In genomic region chr17:47485791-47486190, GRCm38 (mm10) we compare ENCODE assay signal across 10 mouse cellular contexts.
DNase-seq lines count a peak whose midpoint lies in the region; ATAC-seq lines count a peak whose summit lies in the region.
"Had no signal": no experiment of that assay in that cellular context is flagged by ENCODE, and none has a peak within 500 bp of the region (broad histone marks: within the 10 kb centered on the region; RNA-seq: fewer than 3 reads in every experiment).

No protein-coding gene starts in this region.

- DNase-seq in cerebellum, postnatal 14 days = peak; percentile 23 to 37
- peak; percentile 46 for DNase-seq in kidney, postnatal 10 days
- no peak for DNase-seq in kidney, postnatal 36 days
- peak; percentile 23 to 62 for DNase-seq in spleen, postnatal 10 days (ENCODE audit: low spot score in 2 of 2)
- no peak for DNase-seq in spleen, postnatal 14 days (ENCODE audit: low spot score in 2 of 2)
- no peak for DNase-seq in testis, postnatal 10 days (ENCODE audit: low spot score)
- DNase-seq in c-Kit-positive CD71-positive TER-119-positive erythroid progenitor cells, embryonic 14.5 days (ENCODE audit: low spot score) = no peak
- DNase-seq: B cell, adult 2 months; cerebellum, postnatal 36 days had no signal

- ATAC-seq in cerebellum, adult (ENCODE audit: insufficient number of reproducible peaks, low FRiP score, low TSS enrichment) = no peak

Comparison
In these comparisons a context has a peak if more than half of its experiments do, and no peak if none do; other contexts are left out.
1. DNase-seq: peak in cerebellum, postnatal 14 days (2 of 2), kidney, postnatal 10 days (single experiment) and spleen, postnatal 10 days (2 of 2); none in kidney, postnatal 36 days (0 of 2), spleen, postnatal 14 days (0 of 2), testis, postnatal 10 days (single experiment) and c-Kit-positive CD71-positive TER-119-positive erythroid progenitor cells, embryonic 14.5 days (single experiment).